Mouse (Mus musculus) heart, embryonic 15.5 days (tissue): Measurements from ENCODE around the gene Ddx55. TPM values are rescaled to one million over a fixed set of nuclear protein-coding genes. Genes with fewer than 3 reads are reported as not detected.

Source experiments
- ATAC-seq: fragments of 200-750 bp; cut with Nextera tagmentation; replicated peaks from 2 replicates; pipeline ENCODE4 v1.8.0; 2017; ENCODE audit warnings: low read depth, moderate TSS enrichment; ENCODE audit not compliant: insufficient number of reproducible peaks, insufficient read depth, low FRiP score
- H3K27ac ChIP-seq: fragments of 300-500 bp; sonication (generic); 2 replicates; pipeline ENCODE4 v1.5.1; 2015; ENCODE audit warnings: mild to moderate bottlenecking, inconsistent platforms
- H3K27me3 ChIP-seq: fragments of 300-500 bp; sonication (generic); 2 replicates; pipeline ENCODE4 v1.6.1; 2015; ENCODE audit warnings: inconsistent platforms
- H3K36me3 ChIP-seq: fragments of 300-500 bp; sonication (generic); 2 replicates; pipeline ENCODE4 v1.6.1; 2015; ENCODE audit warnings: mild to moderate bottlenecking, inconsistent platforms
- H3K4me1 ChIP-seq: fragments of 300-500 bp; sonication (generic); replicated peaks from 2 replicates; pipeline ENCODE4 v1.6.1; 2015; ENCODE audit warnings: inconsistent platforms
- H3K4me2 ChIP-seq: fragments of 300-500 bp; sonication (generic); 2 replicates; pipeline ENCODE4 v1.6.1; 2015; ENCODE audit warnings: inconsistent platforms, mild to moderate bottlenecking, moderate library complexity
- H3K4me3 ChIP-seq: fragments of 300-500 bp; sonication (generic); 2 replicates; pipeline ENCODE4 v1.5.1; 2015; ENCODE audit warnings: mild to moderate bottlenecking, inconsistent platforms
- H3K9ac ChIP-seq: fragments of 300-500 bp; sonication (generic); 2 replicates; pipeline ENCODE4 v1.6.1; 2015; ENCODE audit warnings: mild to moderate bottlenecking, inconsistent platforms
- H3K9me3 ChIP-seq: fragments of 300-500 bp; sonication (generic); replicated peaks from 2 replicates; pipeline ENCODE4 v1.6.1; 2016; ENCODE audit warnings: inconsistent platforms
- WGBS: fragments of 180-500 bp; shearing (Covaris S2); methylation state at CpG from one replicate; pipeline ENCODE4 v1.1.7; 2015; ENCODE audit warnings: mixed read lengths; 5-methylcytosine and 5-hydroxymethylcytosine counted together
- polyA plus RNA-seq: library from polyadenylated mRNA; unstranded; fragments of >200 nt; fragmentation: Nextera tagmentation; extraction: Ambion mirVana; gene quantifications from 2 replicates; pipeline ENCODE4 v1.2.1, GENCODE M21; 2015

The Ddx55 gene
- 6.7 and 8.7 TPM in 2 replicates for polyA plus RNA-seq

GRCm38 (mm10) chr5:124552558-124553307, at the start of gene Ddx55:
Gene Ddx55, plus strand, starts transcription at chr5:124552864.
- peak within 1 kb of the TSS; percentile 78 for H3K9ac ChIP-seq
- H3K4me2 ChIP-seq, result peak within 1 kb of the TSS; percentile 89
- peaks cover 14% of the 10 kb centered on the region for H3K4me1 ChIP-seq
- H3K36me3 ChIP-seq, result peaks cover 18% of the 10 kb centered on the region
- no peaks in the 10 kb centered on the region for H3K27me3 ChIP-seq
- under 1% methylated on average over 66 of the region's 66 CpGs for WGBS
- H3K4me3 ChIP-seq, result peak within 1 kb of the TSS; percentile 99
- H3K27ac ChIP-seq, result peak within 1 kb of the TSS; percentile 88
- ATAC-seq, result peak; percentile 85
- no peaks in the 10 kb centered on the region for H3K9me3 ChIP-seq

- H3K27ac ChIP-seq, result no peak overlapping the region
- no peak overlapping the region for H3K9ac ChIP-seq
- WGBS, result 58% methylated on average over 14 of the region's 14 CpGs
- no peak overlapping the region for H3K4me2 ChIP-seq
- peaks cover 20% of the 10 kb centered on the region for H3K36me3 ChIP-seq
- H3K4me1 ChIP-seq, result peaks cover 12% of the 10 kb centered on the region
- no peaks in the 10 kb centered on the region for H3K9me3 ChIP-seq
- no peaks in the 10 kb centered on the region for H3K27me3 ChIP-seq
- ATAC-seq, result no peak
- no peak overlapping the region for H3K4me3 ChIP-seq
These were observed 48.9 kb upstream of the Ddx55 start for GRCm38 (mm10) chr5:124503742-124504141.

GRCm38 (mm10) chr5:124505235-124505634, 47.4 kb upstream of the Ddx55 start:
- 86% methylated on average over 4 of the region's 4 CpGs for WGBS
- Histone ChIP-seq H3K9ac (no peak overlapping the region), H3K36me3 (peaks cover 20% of the 10 kb centered on the region), H3K9me3 (no peaks in the 10 kb centered on the region), H3K4me2 (no peak overlapping the region), H3K27ac (no peak overlapping the region), H3K4me1 (peaks cover 18% of the 10 kb centered on the region), H3K4me3 (no peak overlapping the region), H3K27me3 (no peaks in the 10 kb centered on the region)
- no peak for ATAC-seq

- no peak overlapping the region for H3K4me3 ChIP-seq
- H3K4me2 ChIP-seq, result no peak overlapping the region
- H3K4me1 ChIP-seq, result peaks cover 23% of the 10 kb centered on the region
- ATAC-seq, result no peak
- H3K36me3 ChIP-seq, result peaks cover 11% of the 10 kb centered on the region; the same call in 1 of the 2 replicates
- H3K9me3 ChIP-seq, result no peaks in the 10 kb centered on the region
- no peak overlapping the region for H3K9ac ChIP-seq
- H3K27me3 ChIP-seq, result no peaks in the 10 kb centered on the region
- WGBS, result 49% methylated on average over 10 of the region's 10 CpGs
- H3K27ac ChIP-seq, result no peak overlapping the region
These were observed 45.8 kb upstream of the Ddx55 start for GRCm38 (mm10) chr5:124506731-124507359.

- Histone ChIP-seq H3K9me3 (no peaks in the 10 kb centered on the region), H3K4me2 (0 out of 2 replicates have a peak overlapping the region, but pooled peaks have one; percentile 26), H3K4me1 (peaks cover 23% of the 10 kb centered on the region), H3K27me3 (no peaks in the 10 kb centered on the region), H3K27ac (peak overlapping the region; percentile 71), H3K4me3 (no peak overlapping the region), H3K9ac (no peak overlapping the region), H3K36me3 (peaks cover 22% of the 10 kb centered on the region)
- 93% methylated on average over 6 of the region's 6 CpGs for WGBS
- no peak for ATAC-seq
These were observed 43.5 kb upstream of the Ddx55 start for GRCm38 (mm10) chr5:124509200-124509599.

- Histone ChIP-seq H3K9ac (no peak overlapping the region), H3K4me3 (no peak overlapping the region), H3K36me3 (peaks cover 26% of the 10 kb centered on the region), H3K4me1 (peaks cover 23% of the 10 kb centered on the region), H3K27ac (peak overlapping the region; percentile 71), H3K27me3 (no peaks in the 10 kb centered on the region), H3K9me3 (no peaks in the 10 kb centered on the region), H3K4me2 (peak overlapping the region; percentile 26)
- peak; percentile 88 for ATAC-seq
- 30% methylated on average over 12 of the region's 12 CpGs for WGBS
These were observed 42.9 kb upstream of the Ddx55 start for GRCm38 (mm10) chr5:124509742-124510237.

GRCm38 (mm10) chr5:124510536-124511050, 42.1 kb upstream of the Ddx55 start:
- no peak for ATAC-seq
- Histone ChIP-seq H3K9ac (no peak overlapping the region), H3K36me3 (peaks cover 29% of the 10 kb centered on the region), H3K4me1 (peaks cover 23% of the 10 kb centered on the region), H3K9me3 (no peaks in the 10 kb centered on the region), H3K4me3 (no peak overlapping the region), H3K27ac (peak overlapping the region; percentile 71), H3K27me3 (no peaks in the 10 kb centered on the region), H3K4me2 (no peak overlapping the region)
- 78% methylated on average over 10 of the region's 10 CpGs for WGBS

GRCm38 (mm10) chr5:124515789-124516188, 36.9 kb upstream of the Ddx55 start:
- no peaks in the 10 kb centered on the region for H3K9me3 ChIP-seq
- ATAC-seq, result no peak
- no peak overlapping the region for H3K4me3 ChIP-seq
- H3K4me2 ChIP-seq, result no peak overlapping the region
- no peaks in the 10 kb centered on the region for H3K27me3 ChIP-seq
- no peaks in the 10 kb centered on the region; the same call in 1 of the 2 replicates for H3K4me1 ChIP-seq
- peaks cover 40% of the 10 kb centered on the region for H3K36me3 ChIP-seq
- H3K27ac ChIP-seq, result no peak overlapping the region
- no peak overlapping the region for H3K9ac ChIP-seq
- 82% methylated on average over 5 of the region's 5 CpGs for WGBS

GRCm38 (mm10) chr5:124518648-124519047, 34.0 kb upstream of the Ddx55 start:
- no peak for ATAC-seq
- no peak overlapping the region for H3K9ac ChIP-seq
- H3K27me3 ChIP-seq, result no peaks in the 10 kb centered on the region
- H3K9me3 ChIP-seq, result no peaks in the 10 kb centered on the region
- no peak overlapping the region for H3K27ac ChIP-seq
- 78% methylated on average over 10 of the region's 10 CpGs for WGBS
- peaks cover 30% of the 10 kb centered on the region for H3K36me3 ChIP-seq
- no peak overlapping the region for H3K4me3 ChIP-seq
- H3K4me1 ChIP-seq, result no peaks in the 10 kb centered on the region; the same call in 1 of the 2 replicates
- H3K4me2 ChIP-seq, result no peak overlapping the region

GRCm38 (mm10) chr5:124521588-124521987, 31.1 kb upstream of the Ddx55 start:
- 73% methylated on average over 4 of the region's 4 CpGs for WGBS
- Histone ChIP-seq H3K27ac (no peak overlapping the region), H3K4me2 (no peak overlapping the region), H3K9ac (no peak overlapping the region), H3K27me3 (no peaks in the 10 kb centered on the region), H3K4me1 (peaks cover 5% of the 10 kb centered on the region), H3K9me3 (no peaks in the 10 kb centered on the region), H3K36me3 (peaks cover 18% of the 10 kb centered on the region; the same call in 1 of the 2 replicates), H3K4me3 (no peak overlapping the region)
- no peak for ATAC-seq

GRCm38 (mm10) chr5:124523032-124523431, 29.6 kb upstream of the Ddx55 start:
- H3K27me3 ChIP-seq, result no peaks in the 10 kb centered on the region
- 93% methylated on average over 8 of the region's 8 CpGs for WGBS
- no peak overlapping the region for H3K4me3 ChIP-seq
- no peak overlapping the region for H3K9ac ChIP-seq
- H3K9me3 ChIP-seq, result no peaks in the 10 kb centered on the region
- ATAC-seq, result no peak
- H3K4me1 ChIP-seq, result peaks cover 5% of the 10 kb centered on the region
- peaks cover 13% of the 10 kb centered on the region; the same call in 1 of the 2 replicates for H3K36me3 ChIP-seq
- H3K27ac ChIP-seq, result no peak overlapping the region
- no peak overlapping the region for H3K4me2 ChIP-seq
